Mouse (Mus musculus) frontal cortex, postnatal 36 days (tissue): ENCODE measurements at regions not wholly inside any gene's neighbourhood (a gene's known extent, or its start where the extent isn't known, plus 50 kb on each side); places are given as distances from the start of the nearest gene placed in this dataset.
A peak's percentile ranks its signal among the peaks of the same experiment; 100 is the strongest.

Experiments
- DNase-seq, 2 experiments: peaks; one replicate each; pipeline ENCODE4 v3.0.0; 2022; ENCODE audit warnings: low spot score in 2 of 2

DNA sequence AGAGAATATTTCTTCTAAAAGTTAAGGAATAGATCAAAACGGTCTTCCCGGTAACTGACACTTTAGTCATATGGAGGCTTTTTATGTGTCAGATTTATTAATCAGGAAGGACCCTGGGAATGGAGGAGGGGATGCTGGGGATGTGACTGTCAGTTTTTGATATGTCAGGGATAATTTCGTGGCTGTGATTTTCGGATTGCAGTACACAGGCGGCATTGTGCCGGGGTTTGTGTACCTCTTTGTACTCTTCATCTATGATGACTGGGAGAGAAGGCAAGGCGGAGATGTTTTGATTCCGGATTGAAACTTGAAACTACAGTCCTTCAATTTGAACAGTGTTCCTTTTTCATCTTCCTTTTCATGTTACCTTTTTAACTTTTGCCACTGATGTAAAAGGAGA is 344.2 kb downstream of the Mdfic start:
- no peak for DNase-seq

DNA sequence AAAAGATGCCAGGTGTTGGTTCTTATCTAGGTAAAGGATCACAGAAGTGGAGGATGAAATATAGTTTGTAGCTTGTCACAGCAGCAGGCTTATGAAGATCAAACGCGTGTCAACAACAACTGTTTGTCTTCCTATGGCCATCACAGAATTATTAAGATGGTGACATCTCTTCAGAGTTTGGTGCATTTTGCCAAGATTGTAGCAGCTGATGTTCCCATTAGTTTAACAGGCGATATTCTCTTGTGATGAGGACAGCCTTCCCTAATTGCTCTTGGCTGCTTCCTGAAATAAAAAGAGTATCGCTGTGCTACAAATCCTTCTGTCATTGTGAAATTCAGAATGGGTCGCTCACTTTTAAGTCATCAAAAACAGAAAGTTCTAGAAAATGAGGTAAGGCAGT is 344.7 kb downstream of the Mdfic start:
- DNase-seq: no peak

DNA sequence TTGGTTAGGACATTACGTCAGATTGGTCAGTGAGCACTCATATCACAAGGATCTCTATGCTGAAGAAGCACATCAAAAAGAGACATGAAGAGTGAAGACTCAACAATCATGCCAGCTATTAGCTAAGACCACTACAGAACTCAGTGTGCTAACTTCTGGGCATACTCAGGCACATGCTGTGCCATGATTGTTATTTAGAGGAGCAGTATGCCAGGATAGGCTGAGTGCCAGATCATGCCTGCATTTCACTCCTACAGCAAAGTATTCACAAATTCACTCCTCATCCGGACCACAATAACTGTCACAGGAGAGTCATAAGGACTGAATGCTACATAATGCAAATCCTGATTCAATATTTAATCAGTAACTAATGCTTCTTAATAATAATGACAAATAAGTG is 355.8 kb downstream of the Mdfic start:
- DNase-seq: no peak

DNA sequence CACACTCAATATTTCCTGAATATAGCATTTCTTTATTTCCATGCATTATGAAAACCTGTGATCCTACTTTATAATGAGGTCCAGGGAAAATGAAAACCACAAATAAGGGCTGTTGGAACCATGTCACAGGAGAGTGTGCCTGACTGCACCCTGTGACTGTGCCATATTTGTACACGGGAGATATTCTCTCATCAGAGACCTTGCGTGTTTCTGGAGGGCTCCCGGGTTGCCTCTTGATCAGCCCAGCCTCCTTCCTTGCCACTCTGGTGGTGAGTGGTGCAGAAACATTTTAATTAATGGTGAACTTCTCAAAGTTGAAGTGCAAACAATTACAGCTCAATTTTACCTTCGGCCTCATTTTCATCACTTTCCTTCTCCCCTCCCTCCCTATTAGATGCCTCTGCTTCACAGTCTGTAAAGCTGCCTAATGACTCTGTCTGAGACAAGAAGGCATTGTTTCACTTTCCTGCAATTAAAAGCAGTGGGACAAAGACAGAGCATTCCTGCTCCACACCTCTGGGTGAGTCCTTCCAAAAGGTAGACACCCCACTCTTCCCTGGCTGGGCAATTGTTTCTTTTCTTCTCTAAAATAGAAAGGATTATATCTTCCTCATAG is 356.8 kb downstream of the Mdfic start:
- DNase-seq: no peak

DNA sequence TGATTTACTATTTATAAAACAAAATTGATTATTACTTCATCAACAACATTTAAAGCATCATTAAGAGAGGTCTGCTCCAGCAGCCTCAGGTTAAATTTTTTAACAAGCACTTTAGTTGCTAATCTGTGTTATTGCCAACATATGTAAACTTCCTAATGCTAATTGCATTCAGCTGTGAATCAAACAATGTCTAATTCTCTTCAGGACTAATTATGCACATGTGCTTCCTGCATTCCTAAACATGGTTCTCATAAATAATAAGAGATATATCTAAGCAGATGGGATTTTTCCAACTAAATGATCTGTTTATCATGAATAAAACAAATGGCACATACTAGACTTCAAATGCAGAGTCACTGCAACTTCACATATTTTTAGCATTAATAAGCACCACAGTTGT is 357.5 kb downstream of the Mdfic start:
- no peak for DNase-seq

DNA sequence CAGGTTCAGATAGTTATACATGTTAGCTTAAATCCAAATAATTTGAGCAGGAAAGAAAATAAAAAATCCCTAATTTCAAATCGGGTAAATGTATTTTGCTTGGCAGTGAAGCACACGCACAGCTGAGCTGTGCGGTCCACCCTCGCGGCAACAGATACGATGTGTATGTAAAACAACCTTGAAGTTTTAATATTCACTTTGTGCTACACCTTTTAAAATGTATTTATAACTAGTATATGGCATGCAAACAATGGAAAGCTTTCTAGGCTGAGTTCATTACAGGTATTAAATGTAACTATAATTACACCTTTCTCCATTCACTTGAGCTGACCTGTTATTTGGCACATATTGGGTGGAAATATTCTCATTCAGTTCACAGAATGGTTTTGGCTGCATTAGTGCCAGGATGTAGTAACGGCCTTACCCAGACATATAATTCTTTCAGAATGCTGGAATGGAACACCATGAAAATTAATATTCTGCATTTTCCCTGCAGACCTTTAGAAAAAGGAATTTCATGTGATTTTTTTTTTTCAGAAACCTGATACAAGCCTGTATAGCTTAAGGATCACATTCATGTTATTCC is 366.6 kb downstream of the Mdfic start:
- DNase-seq: no peak

DNA sequence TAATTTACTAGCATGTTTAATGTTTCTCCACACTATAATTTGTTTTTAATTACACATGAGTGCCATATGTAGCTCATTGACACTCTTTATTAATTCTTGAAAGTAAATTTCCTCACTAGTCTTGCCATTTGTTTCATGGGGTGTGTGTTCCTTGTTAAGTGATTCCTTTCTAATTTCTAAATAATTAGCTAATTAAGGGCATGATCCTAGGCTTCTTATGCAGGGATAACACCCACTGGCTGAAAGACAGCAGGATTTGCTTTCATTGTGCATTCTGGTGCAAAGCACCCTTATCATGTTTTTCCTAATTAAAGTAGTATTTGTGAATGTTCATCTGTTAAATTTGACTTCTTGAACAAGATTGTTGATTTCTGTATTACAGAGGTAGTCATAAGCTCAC is 378.3 kb downstream of the Mdfic start:
- DNase-seq: no peak

DNA sequence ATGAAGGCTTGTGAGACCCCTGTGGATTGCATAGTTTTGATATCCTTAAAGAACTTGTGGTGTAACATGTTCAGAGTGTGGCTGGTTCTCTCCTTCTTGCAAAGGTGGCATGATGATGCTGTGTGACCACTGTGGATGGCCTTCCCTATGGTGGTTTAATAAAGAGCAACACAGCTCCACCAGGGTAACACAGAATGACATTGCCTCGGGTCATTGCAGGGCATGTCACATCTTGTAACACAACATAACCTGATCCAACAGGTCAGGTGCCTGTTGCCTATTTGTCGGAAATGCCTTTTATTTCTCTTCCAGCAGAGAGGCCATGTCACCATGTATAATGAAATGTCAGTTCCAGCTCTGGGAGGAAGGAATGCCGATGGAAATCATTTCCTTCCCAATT is 420.5 kb downstream of the Mdfic start:
- DNase-seq: no peak

DNA sequence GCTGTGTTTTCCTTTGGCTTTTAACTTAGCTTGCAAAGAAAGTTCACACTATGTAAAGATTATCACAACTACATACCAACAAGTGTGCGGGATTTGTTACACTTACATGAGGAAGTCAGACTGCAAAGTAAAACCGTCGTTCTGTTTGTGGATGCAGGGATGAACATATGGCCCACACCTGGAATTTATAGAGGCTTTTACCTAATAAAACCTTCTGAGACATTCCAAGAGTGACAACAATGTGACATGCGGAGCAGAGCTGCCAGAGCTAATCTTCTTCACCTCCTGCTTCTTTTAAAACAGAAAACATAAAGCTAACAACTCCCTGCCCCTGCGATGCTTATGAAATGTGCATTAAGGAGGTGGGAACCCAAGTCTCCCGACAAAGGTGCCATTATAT is 424.1 kb downstream of the Mdfic start:
- DNase-seq: no peak

DNA sequence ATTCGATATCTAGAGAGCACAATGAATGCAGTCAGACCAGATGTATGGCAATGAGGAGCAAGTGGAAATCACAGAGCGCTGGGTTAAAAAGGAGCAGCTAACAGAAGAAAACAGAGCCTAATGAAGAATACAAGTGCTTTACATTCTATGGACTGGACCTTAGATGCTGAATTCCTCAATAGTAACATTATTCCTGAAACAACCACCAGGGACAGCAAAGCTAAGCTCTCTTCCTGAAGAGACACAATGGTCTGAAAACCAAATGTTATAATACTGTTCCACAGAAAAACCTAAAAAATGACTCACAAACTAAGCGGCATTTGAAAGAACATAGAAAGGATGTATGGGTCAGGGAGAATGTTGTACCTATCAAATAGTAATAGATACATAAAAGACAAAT is 430.1 kb downstream of the Mdfic start:
- no peak for DNase-seq

DNA sequence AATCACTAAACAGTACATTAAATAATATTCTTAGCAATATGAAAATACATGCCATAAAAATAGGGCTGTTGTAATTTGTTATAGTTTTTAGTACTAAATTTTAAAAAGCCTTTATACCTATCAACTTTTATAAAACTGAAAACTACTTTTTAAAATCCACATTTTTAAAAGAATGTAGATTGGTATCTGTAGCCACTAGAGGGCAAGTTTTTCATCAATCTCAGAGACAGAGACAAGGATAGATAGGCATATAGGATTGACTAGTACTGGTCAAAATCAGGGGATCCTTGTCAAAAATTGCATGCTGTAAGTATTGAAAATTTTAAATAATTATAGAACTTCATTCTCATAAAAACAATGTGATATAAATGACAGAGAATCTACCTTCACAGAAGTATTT is 431.0 kb downstream of the Mdfic start:
- DNase-seq: no peak

DNA sequence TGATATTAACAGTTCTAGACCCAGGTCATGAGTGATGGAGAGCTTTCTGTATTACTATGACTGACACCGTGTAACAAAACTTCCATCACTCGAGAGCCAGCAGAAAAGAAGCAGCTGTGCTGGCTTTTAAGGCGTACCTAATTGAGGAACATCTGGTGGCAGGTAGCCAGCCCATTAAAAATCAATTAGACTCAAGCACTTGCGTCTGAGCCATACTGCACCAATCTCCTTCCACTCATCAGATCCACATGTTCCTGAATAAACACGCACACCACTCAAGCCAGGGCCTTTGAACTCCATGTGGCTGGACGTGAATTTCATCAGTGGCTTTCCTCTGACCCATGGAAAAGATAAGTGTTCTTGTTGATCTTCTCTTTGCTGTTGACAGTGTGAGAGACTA is 432.2 kb downstream of the Mdfic start:
- DNase-seq: no peak

DNA sequence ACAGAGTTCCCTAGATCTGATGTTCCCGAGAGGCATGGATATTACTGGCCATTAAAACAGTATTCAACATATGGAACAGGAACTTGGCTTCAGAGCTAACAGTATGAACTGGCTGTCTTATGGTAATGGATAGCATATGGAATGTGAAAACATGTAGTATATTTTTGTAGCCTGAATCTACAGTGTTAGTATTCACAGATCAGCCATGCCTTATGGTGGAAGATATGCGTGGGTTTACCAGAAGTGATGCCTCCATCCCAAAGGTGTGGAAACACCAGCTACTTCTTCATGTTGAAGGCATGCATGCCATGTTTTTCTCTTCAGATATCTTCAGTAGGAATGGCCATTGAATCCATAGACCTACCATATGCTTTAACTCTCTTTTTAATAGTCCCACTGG is 444.6 kb downstream of the Mdfic start:
- DNase-seq: peak in 1 of 2 experiments; percentile 32

DNA sequence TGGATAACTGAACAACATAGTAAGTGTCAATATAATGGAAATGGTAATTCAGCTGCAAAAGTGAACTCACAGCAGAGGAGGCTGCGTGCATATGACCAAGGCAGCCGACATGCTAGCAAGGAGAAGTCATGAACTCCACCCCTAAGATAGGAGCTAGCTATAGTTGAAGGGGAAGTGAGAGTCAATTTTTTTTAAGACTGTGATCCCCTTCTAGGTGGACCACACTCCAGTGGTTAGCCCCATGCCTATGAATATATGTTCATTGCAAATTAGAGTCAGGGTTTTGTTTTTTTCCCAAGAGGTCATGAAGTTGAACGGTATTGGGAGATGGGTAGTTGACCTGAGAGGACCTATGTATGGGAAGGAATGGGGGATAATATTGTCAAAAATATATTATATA is 451.4 kb downstream of the Mdfic start:
- DNase-seq: no peak

DNA sequence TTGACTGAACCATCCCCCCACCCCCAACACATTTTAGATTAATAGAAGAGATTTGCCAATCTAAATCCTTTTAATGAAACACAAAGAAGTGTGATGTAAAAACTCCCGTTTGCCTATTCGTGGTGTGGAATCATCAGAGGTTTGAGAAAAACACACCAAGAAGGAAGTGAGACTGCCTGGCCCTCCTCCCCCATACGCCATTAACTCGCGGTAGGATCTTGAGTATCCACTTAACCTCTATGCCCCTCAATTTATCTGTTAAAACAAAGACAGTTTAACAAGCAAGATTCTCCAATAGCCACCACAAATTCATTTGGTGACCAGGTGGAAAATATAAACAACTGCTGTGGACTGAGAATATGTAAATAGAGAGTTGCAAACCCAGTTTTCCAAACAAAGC is 456.9 kb downstream of the Mdfic start:
- DNase-seq: no peak

DNA sequence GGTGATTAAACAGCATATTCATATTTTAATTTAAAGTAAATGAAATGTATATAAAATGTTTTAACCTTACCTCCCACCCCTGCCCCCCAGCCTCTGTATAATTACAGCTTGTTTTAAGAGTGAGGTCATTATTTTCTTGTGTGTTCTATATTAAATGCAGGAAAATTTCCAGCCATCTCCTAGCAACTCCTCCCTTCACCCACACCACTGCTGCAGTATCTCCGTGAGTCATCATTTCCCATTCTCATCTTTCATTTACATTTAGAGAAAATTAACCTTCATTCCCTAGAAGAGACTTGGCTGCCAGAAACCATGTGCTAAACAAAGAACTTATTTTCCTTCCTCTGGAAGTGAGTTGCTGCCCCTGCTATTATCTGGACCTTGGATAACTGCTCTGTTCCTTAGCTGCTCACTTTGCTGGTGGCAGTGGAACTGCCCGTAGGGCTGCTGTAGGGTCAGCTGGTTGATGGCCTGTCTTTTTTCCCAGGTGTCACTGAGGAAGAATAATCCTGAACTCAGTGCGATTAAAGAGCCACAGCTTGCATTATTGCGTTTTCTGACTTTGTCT is 467.6 kb downstream of the Mdfic start:
- peak; percentile 17 to 52 for DNase-seq

DNA sequence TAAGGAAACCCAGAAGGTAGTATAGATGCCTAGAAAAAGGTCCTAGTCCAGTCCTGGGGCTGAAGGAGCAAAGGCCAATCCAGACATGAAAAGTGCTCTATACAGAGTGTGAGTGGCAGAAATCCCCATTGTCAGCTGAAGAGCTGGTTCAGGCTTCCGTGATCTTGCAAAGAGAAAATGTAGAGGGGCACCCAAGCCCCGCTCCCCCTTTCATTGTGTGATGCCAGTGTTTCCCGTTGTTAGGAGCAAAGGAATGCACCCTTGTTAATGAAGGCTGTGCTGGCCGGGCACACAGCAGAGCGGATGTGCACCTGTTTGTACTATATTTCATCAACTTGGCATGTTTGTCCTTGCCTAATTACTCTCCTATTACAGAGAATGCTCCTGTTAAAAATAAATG is 492.5 kb downstream of the Mdfic start:
- no peak for DNase-seq

DNA sequence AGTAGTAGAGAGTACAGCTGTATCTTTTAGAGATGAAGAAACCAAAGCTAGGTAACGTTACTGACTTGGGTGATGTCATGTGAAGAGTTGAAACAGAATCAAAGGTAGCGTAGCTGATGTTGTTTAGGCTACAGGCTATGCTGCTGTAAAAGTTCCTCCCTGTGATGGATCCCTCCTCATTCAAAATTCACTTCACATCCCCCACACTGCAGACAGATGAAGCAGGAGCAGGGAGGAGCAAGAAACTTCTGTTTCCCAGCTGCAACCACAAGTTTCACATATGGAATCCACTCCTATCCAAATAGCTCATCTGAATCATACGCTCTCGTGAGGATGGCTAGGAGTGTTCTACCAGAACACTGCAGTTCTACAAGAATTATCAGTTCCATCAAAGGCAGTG is 493.2 kb downstream of the Mdfic start:
- no peak for DNase-seq

DNA sequence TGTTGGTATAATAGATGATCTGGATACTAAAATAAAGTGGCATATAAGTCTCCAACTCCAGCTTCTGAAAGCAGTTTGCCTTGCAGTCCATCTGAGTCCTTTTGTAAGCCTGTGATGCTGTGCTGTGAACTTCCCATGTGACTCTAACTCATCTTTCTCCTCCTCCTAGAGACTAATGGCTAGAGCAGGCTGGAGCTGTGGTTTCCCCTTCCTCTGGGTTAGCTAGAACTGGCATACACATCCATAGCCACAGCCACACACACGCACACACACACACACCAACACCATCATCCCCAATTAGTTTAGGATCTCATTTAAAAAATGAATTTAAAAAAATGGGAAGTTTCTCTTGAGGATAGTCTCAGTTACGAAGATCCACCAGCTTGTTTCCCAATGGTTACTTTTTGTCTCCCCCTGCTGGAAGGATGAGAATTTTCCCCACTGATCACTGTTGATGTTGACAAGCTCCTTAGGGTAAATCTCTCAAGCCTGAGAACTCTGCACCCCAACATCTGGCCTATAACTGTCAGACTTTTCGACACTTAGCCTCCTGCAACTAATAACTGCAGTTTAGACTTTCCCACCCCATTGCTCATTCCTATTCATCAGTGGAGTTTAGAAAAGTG is 500.7 kb downstream of the Mdfic start:
- DNase-seq: peak; percentile 17 to 74
